Mouse (Mus musculus) frontal cortex, postnatal 14 days (tissue): ENCODE data around the gene Rabl6.
A peak's percentile ranks its signal among the peaks of the same experiment; 100 is the strongest.

Experiments used
- DNase-seq, 2 experiments: peaks; one replicate each; pipeline ENCODE4 v3.0.0; 2022; ENCODE audit warnings: low spot score in 2 of 2

Gene Rabl6

DNA sequence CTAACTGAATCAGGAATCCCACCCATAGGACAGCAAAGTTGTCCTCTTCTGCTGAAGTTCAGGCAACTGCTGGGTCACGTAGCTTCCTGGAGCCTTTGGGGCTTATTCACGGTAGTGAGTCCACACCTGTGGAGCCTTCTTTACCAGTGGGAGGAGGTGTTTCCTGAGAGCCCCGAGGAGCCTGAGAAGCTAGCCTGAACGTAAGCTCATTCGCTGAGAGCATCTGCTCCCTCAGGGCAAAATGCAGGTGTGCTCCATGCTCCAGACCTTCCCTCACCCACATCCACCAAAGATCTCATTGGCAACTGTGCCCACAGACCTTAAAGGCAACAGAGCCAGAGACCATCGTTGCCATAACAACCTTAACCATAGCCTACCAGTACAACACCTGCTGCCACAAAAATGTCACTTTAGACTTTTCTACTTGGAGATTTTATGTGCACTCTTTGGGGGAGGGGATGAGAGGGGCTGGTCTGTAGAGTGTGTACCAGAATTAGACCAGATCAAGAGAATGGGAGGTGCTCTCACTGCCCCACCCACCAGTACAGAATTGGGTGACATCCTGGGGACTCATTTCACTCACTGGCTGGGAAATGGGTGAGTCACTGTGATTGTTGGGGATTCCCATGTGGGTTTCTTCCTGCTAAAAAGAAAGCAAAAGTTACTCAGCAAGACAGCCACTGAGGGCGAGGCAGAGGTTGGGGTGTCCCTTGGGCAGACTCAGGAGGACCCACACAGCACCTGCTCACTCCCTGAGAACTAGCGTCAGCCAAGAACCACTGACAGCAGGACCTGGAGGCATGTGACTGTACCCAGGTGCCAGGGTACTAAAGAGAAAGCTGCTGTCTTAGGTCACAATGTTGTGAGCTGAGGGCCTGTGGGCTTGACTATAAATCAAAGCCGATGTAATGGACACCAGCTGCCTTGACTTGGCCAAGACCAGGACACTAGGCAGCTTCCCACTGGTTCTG is 59.0 kb downstream of the Rabl6 start:
- no peak for DNase-seq

DNA sequence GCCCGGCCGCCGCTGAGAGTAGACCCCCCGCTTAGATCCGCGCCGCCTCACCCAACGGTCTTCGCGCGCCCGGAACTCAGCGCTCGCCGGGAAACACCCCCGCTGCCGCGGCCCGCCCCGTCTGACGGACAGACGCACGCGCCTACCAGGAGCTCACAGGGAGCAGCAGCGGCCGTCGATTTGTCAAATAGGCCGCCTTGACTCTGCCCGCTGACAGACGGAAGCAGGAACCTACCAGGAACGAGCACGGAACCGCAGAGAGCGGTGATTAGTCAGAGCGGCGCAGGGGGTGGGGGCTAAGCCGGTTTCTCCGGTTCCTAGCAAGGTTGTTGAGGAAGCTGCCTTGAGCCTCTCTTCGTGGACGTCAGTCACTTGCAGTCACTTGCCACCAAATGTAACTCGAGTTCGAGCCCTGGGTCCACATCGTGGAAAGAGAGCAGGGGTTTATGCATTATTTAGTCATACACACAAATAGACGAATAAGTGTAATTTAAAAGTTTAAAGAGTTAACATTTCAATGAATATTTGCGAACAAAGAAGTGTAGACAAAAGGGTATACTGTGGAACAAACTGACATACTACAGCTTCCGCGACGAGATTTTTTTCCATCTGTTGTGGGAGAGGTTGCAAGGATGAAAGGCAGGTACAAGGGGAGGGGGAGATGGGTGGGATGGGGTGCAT is 61.4 kb downstream of the Rabl6 start, which contains the start of gene Traf2:
Traf2 (minus strand) TSS at position 130 of the 681 bp plus-strand sequence.
- peak; percentile 98 to 99 for DNase-seq

DNA sequence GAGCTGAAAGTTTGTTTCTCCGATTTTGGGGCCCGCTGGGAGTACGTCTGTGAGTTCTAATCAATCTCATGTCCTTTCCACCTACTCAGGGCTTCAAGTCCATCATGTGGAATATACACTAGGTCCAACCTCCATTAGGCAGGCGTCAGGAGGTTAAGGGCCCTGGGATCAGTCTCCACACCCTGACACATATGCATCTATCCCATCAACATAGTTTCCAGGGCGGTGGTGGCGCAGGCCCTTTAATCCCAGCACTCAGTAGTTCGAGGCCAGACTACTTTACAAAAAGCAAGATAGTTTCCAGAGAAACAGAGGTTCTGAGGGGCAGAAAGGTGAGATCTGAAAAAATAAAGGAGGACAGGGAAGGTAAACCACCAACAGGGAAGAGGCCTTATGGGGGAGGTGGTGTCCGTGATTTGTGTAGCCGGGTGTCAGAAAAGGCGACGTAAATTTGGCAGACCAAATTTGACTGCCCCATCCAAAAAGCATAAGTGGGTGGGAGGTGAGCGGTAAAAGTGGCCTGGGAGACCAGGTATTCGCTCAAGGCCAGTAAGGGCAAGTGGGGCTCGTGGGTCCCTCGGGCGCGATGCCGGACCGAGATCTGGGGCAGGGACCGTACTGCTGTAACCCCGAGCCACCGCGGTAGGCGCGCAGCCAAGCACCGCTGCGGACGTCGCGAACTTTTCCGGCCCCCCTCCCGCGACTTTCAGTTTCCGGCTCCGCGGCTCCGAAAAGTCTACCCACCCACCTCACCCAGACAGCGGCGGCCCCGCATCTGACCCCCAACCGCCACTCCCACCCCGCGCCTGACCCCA is 62.1 kb downstream of the Rabl6 start:
- DNase-seq = no peak

DNA sequence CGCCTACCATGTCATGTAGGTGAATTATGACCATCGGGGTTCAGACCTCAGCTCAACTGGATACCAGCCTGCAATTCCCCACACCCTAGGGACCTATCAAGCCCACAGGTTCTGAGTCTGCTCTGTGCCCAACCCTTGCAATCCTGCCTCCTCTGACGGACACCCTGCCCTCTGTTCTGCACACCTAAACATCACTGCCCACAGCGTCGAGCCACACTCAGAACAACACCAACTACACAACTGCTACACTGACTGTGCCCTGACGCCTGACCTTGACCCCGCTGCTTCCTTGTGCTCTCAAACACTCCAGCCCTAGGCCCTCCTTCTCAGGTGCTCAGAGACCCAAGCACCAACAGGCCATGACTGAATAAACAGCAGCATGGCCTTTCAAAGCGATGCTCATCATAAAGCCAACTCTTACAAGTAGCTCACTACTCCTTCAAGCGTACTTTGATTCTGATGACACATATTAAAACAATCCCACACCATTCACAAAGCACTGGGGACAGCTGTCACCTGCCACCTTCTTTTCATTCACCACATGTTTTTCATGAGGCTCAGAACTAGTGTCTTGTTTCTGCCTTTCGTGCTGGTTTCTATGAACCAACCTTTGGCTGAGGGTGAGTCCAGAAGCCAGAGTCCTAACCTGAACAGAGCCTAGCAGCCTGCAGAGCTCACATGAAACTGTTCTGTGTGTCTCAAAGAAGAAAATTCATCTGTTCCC is 66.5 kb downstream of the Rabl6 start:
- no peak for DNase-seq

DNA sequence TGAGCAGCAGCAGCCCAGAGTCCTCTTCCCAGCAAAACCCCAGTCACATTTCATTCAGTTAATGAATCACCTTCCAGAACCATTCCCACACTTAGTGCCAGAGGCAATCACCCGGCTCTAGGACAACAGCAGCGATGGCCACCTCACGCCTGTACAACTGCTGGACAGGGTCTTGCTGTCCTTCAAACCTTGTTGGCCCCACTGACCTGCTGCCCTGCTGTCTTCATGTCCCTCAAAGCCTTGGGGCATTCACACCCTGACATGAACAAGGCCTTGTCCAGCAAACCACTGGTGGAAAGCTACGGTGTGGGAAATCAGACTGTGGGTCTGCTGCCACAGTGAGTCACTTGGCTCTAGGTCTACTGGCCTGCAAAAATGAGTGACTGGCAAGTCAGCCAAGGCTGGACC is 67.8 kb downstream of the Rabl6 start:
- DNase-seq = no peak

DNA sequence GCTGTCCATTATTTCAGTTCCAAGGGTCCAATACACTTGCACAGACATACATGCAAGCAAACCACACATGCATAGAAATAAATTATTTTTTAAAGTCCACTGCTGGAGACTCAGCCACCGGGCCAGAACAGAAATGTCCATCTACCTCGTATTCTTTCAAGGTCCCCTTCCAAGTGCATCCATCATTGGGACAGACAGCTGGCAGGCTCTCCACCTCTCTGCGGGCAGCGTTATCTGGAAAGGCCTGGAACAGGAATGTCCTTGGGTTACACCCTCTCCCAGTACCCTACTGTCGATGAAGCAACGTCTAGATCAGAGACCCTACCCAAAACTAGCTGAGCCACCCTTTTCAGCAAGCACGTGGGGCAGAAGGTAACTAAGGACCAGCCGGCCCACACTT is 71.8 kb downstream of the Rabl6 start:
- no peak for DNase-seq

DNA sequence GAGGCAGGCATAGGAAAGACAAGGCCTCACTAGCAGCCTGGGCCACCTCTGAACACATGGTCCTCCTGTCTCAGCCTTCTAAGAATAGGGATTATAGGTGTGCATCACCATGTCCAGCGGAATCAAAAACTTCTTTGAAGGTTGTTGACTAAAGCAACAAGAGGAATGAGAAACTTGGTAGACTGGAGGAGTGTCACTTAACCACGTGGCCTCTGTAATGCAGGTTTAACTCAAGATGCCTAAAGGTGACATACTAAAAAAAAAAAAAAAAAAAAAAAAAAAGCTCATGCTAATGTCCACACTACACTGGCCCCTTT is 73.5 kb downstream of the Rabl6 start:
- DNase-seq = no peak

DNA sequence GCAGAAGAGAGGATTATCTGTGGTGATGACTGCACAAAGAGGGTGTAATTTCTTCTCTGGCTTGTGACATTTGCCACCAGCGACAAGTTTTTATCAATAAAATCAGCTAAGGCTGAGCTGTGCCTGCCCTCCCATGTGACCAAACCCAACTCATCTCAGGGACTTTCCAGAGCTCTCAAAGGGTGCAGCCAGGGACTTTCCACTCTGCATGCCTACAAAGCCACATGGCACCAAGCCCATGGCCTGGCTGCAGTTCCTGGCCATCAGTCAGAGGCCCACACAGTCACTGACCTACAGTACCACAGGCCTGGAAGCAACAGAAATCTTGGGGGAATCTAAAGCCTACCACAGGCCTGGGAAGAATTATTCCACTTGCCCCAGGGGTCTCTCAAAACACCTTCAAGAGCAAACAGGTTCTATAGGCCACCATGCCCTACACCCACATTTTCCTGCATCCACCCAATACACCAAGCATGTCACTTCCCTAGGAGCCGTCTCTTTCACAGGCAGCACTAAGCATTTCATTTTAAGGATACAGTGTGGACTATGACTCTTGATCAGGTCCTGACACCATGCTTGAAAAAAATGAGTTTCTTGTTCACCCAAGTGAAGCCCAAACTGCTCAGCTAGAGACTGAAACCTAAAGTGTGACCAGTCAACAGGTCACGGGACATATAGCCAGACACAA is 74.0 kb downstream of the Rabl6 start:
- no peak for DNase-seq

DNA sequence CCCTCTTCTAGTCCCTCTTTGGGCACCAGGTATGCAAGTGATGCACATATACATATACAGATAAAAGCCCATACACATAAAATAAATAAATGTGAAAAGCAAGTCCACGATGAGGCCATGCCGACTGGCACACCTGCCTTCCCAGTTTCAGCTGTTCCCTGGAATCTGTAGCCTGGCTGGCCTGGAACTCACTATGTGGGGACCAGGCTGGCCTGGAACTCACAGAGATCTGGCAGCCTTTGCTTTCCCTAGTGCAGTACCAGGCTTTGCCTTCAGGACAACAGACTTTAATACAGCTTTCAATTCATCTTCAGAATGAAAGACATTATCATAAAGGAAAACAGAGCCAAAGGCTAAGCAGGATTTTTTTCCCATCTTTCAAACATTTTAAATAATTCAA is 74.6 kb downstream of the Rabl6 start:
- no peak for DNase-seq
